Comparison of ENCODE assay signal across 8 mouse cellular contexts in genomic region chr5:30814424-30815119, GRCm38 (mm10). TPM values are rescaled to one million over a fixed set of nuclear protein-coding genes. Genes with fewer than 3 reads are reported as not detected.
DNase-seq lines count a peak whose midpoint lies in the region; ATAC-seq and TF ChIP-seq lines count a peak whose summit lies in the region.

TSS of gene Mapre3 (plus strand) at chr5:30814641.

- peak; percentile 90 for ATAC-seq in CD4-positive, CD25-positive, alpha-beta regulatory T cell, adult 4 months
- peak; percentile 93 for ATAC-seq in heart, embryonic 14.5 days (ENCODE audit: insufficient number of reproducible peaks, insufficient read depth, low FRiP score, low read depth)
- peak; percentile 82 for ATAC-seq in liver, embryonic 11.5 days (replicated peaks; ENCODE audit: low FRiP score)

- peak within 1 kb of the TSS; percentile 81 for H3K9ac ChIP-seq in heart, embryonic 14.5 days (ENCODE audit: low read length)
- H3K9ac ChIP-seq in liver, embryonic 11.5 days (ENCODE audit: low read depth, low read length): peak within 1 kb of the TSS; percentile 66

- peaks cover 11% of the 10 kb centered on the region for H3K4me1 ChIP-seq in brown adipose tissue, adult 24 weeks (ENCODE audit: control insufficient read depth, insufficient read depth, insufficient read length, low read length)
- peaks cover 32% of the 10 kb centered on the region for H3K4me1 ChIP-seq in forebrain, embryonic 10.5 days
- H3K4me1 ChIP-seq in heart, embryonic 14.5 days (ENCODE audit: control insufficient read depth in 2 of 2, insufficient read depth in 2 of 2, low read length in 2 of 2): peaks cover 5 to 18% of the 10 kb centered on the region in 2 experiments
- H3K4me1 ChIP-seq in liver, embryonic 11.5 days (replicated peaks; ENCODE audit: control insufficient read depth, insufficient read depth, low read length): 0 out of 2 replicates have a peak, but pooled peaks cover 3% of the 10 kb centered on the region

- peak; percentile 48 for TF ChIP-seq POLR2A in myocyte (IDR thresholded peaks at IDR 0.05; ENCODE audit: insufficient read length, low read depth)

- H3K4me2 ChIP-seq in heart, embryonic 14.5 days (ENCODE audit: low read length): peak within 1 kb of the TSS; percentile 90
- H3K4me2 ChIP-seq in liver, embryonic 11.5 days: peak within 1 kb of the TSS; percentile 82
- H3K4me2 ChIP-seq in myocyte (ENCODE audit: low read depth): peak within 1 kb of the TSS; percentile 95

- H3ac ChIP-seq in myocyte (ENCODE audit: control insufficient read depth, insufficient read length): peak within 1 kb of the TSS; percentile 64

- DNase-seq in forebrain, embryonic 10.5 days (ENCODE audit: extremely low spot score, low spot score): peak; percentile 95
- peak; percentile 95 for DNase-seq in kidney, postnatal 10 days
- peak; percentile 87 for DNase-seq in liver, embryonic 11.5 days (ENCODE audit: low spot score)
- DNase-seq in spleen, postnatal 4 days (ENCODE audit: low spot score in 2 of 2): peak; percentile 70 to 88

- H3K36me3 ChIP-seq in forebrain, embryonic 10.5 days (replicated peaks): no peaks in the 10 kb centered on the region
- no peaks in the 10 kb centered on the region for H3K36me3 ChIP-seq in heart, embryonic 14.5 days (ENCODE audit: control insufficient read depth, insufficient read depth, low read length)
- no peaks in the 10 kb centered on the region for H3K36me3 ChIP-seq in liver, embryonic 11.5 days (ENCODE audit: control insufficient read depth, insufficient read depth, low read length)
- no peaks in the 10 kb centered on the region for H3K36me3 ChIP-seq in myocyte (ENCODE audit: control insufficient read depth, insufficient read depth)

- peak within 1 kb of the TSS; percentile 59 for H3K4me3 ChIP-seq in brown adipose tissue, adult 24 weeks (ENCODE audit: insufficient read depth, low read depth, low read length)
- H3K4me3 ChIP-seq in forebrain, embryonic 10.5 days: peak within 1 kb of the TSS; percentile 83
- H3K4me3 ChIP-seq in heart, embryonic 14.5 days (ENCODE audit: control insufficient read depth in 1 of 2, insufficient read depth in 1 of 2, low read depth in 1 of 2, low read length in 2 of 2): peak within 1 kb of the TSS; percentile 81 to 84
- H3K4me3 ChIP-seq in liver, embryonic 11.5 days (ENCODE audit: low read depth, low read length): peak within 1 kb of the TSS; percentile 78
- peak within 1 kb of the TSS; percentile 41 for H3K4me3 ChIP-seq in myocyte

- 0 out of 2 replicates have a peak within 1 kb of the TSS, but pooled peaks have one; percentile 23 for H3K27ac ChIP-seq in brown adipose tissue, adult 24 weeks (replicated peaks; ENCODE audit: low read depth, low read length)
- H3K27ac ChIP-seq in forebrain, embryonic 10.5 days: peak within 1 kb of the TSS; percentile 90
- no peak within 1 kb of the TSS for H3K27ac ChIP-seq in heart, embryonic 14.5 days (replicated peaks in 1 of 2; ENCODE audit: control insufficient read depth in 1 of 2, insufficient read depth in 1 of 2, low read depth in 2 of 2, low read length in 2 of 2)
- H3K27ac ChIP-seq in liver, embryonic 11.5 days (ENCODE audit: low read depth, low read length): no peak within 1 kb of the TSS

- H3K79me2 ChIP-seq in myocyte (ENCODE audit: control insufficient read depth, insufficient read depth): peaks cover 11% of the 10 kb centered on the region

- no peaks in the 10 kb centered on the region for H3K9me3 ChIP-seq in forebrain, embryonic 10.5 days
- H3K9me3 ChIP-seq in heart, embryonic 14.5 days (ENCODE audit: control insufficient read depth, low read length): no peaks in the 10 kb centered on the region
- H3K9me3 ChIP-seq in liver, embryonic 11.5 days (ENCODE audit: control insufficient read depth, low read length): no peaks in the 10 kb centered on the region

- 0 out of 2 replicates have a peak, but pooled peaks cover 3% of the 10 kb centered on the region for H3K27me3 ChIP-seq in forebrain, embryonic 10.5 days (ENCODE audit: poor library complexity, severe bottlenecking)
- peaks cover 11% of the 10 kb centered on the region; the same call in 1 of the 2 replicates for H3K27me3 ChIP-seq in heart, embryonic 14.5 days (ENCODE audit: control insufficient read depth, insufficient read depth, low read length)
- H3K27me3 ChIP-seq in liver, embryonic 11.5 days (replicated peaks; ENCODE audit: control insufficient read depth, insufficient read depth, low read length): peaks cover 27% of the 10 kb centered on the region; the same call in 1 of the 2 replicates
- peaks cover 23% of the 10 kb centered on the region for H3K27me3 ChIP-seq in myocyte (ENCODE audit: control insufficient read depth, insufficient read depth, insufficient read length)

- WGBS in forebrain, embryonic 10.5 days: under 1% methylated on average over 58 of the region's 59 CpGs
- WGBS in heart, embryonic 14.5 days: under 1% methylated on average over 52 of the region's 59 CpGs
- under 1% methylated on average over 57 of the region's 59 CpGs for WGBS in liver, embryonic 11.5 days

TF ChIP-seq in myocyte, 11 proteins besides CTCF, POLR2A, EP300 and RAD21:
- TF ChIP-seq MYOD1 (IDR thresholded peaks at IDR 0.05; ENCODE audit: control insufficient read depth in 1 of 3, insufficient read length in 2 of 3, low read depth in 2 of 3) (peak in 1 of 3 experiments; percentile 3), REST (IDR thresholded peaks at IDR 0.05; ENCODE audit: insufficient read depth, insufficient read length) (no peak), MAX (IDR thresholded peaks at IDR 0.05; ENCODE audit: low read depth) (no peak), CEBPB (IDR thresholded peaks at IDR 0.05; ENCODE audit: insufficient read depth, poor library complexity, severe bottlenecking) (no peak)
TF ChIP-seq in myocyte: peak in this region for 1.

RNA-seq across cellular contexts. Expression of gene Mapre3, which starts in this region (rescaled TPM):
- polyA plus RNA-seq in CD4-positive, CD25-positive, alpha-beta regulatory T cell, adult 4 months (2017; shearing (Covaris generic)): 1 to 10 TPM; 3.0 to 4.1 TPM
- 35.6 and 69.3 TPM in 2 replicates for polyA plus RNA-seq in brown adipose tissue, adult 24 weeks (2012; ENCODE audit: insufficient read depth, insufficient read length, missing spikeins)
- 15.6 and 16.5 TPM in 2 replicates for polyA plus RNA-seq in forebrain, embryonic 10.5 days (2016; fragmentation: Nextera tagmentation; extraction: Ambion mirVana)
- 14.4 and 18.4 TPM in 2 replicates for polyA plus RNA-seq in heart, embryonic 14.5 days (2014; fragmentation: Nextera tagmentation; extraction: Ambion mirVana)
- polyA plus RNA-seq in liver, embryonic 11.5 days (2014; fragmentation: Nextera tagmentation; extraction: Ambion mirVana): 7.1 and 7.9 TPM in 2 replicates
- 58.7 TPM for polyA plus RNA-seq in myocyte (2012; fragmentation: generic; extraction: Trizol)

Comparison
In these comparisons a context has a peak if more than half of its experiments do, and no peak if none do; other contexts are left out.
1. H3K27ac ChIP-seq: peak in brown adipose tissue, adult 24 weeks (single experiment) and forebrain, embryonic 10.5 days (single experiment); none in heart, embryonic 14.5 days (0 of 2) and liver, embryonic 11.5 days (single experiment).
2. Peak in every context shown above with its lines, with median percentiles within 50 percentile points of each other: ATAC-seq, H3K4me3 ChIP-seq, DNase-seq and H3K4me2 ChIP-seq.